Mouse (Mus musculus): ENCODE results near the gene Cped1.

Cped1 gene

GRCm38 (mm10) chr6:22297028-22297427 lies 311.3 kb downstream of the Cped1 start:
- no peak for DNase-seq (ENCODE audit: low spot score)

DNA sequence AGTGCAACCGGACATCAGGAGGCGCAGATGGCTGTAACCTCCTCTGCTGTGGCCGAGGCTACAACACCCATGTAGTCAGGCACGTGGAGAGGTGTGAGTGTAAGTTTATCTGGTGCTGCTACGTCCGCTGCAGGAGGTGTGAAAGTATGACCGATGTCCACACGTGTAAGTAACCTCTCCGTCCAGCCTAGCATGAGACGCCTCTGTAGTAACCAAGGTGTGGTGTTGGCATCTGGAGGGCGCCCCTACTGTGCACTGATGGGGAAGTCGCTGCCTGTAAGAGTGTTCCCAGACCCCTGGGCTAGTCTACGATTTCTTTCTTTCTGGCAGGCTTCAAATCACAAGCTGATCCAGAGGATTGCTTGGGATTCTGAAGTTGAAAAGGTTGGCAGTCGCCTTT lies 312.3 kb downstream of the Cped1 start:
- DNase-seq (ENCODE audit: low spot score), result no peak

Measured in lung, postnatal 25 days (tissue).